Mouse (Mus musculus) heart, embryonic 11.5 days (tissue): ENCODE data around the gene Msi2. TPM values are rescaled to one million over a fixed set of nuclear protein-coding genes. Genes with fewer than 3 reads are reported as not detected.

ENCODE experiments used
- microRNA-seq: library from miRNA; unstranded; fragments of <30 nt; microRNA quantifications from one replicate; pipeline ENCODE4, GENCODE M21; 2016; ENCODE audit warnings: borderline number of aligned reads
- polyA plus RNA-seq: library from polyadenylated mRNA; unstranded; fragments of >200 nt; fragmentation: Nextera tagmentation; extraction: Ambion mirVana; gene quantifications from 2 replicates; pipeline ENCODE4 v1.2.1, GENCODE M21; 2014

Msi2 gene
- polyA plus RNA-seq, 1 experiment from 2014 or later: 18.4 TPM

Small RNA genes within 50 kb of the gene (microRNA-seq; reads per million reads assigned to microRNA genes)
- gene Mir378b: 10.7 reads per million, percentile 45 among the genes with 10 or more reads in this experiment

Other genes starting within 250 kb of the Msi2 start
- gene Akap1, start 146.1 kb upstream of the Msi2 start, polyA plus RNA-seq: 24.4 and 24.7 TPM in 2 replicates
- gene Scpep1, start 237.0 kb upstream of the Msi2 start, polyA plus RNA-seq: 51.2 and 58.0 TPM in 2 replicates
- gene Elobl, start 248.4 kb upstream of the Msi2 start, polyA plus RNA-seq: not detected in 2 replicates